Mouse (Mus musculus) ovary, adult 2 months (tissue): Measurements from ENCODE around the gene Cavin1. TPM values are rescaled to one million over a fixed set of nuclear protein-coding genes. Genes with fewer than 3 reads are reported as not detected.

Experiments used
- polyA plus RNA-seq: library from polyadenylated mRNA; depleted of rRNA; stranded (reverse); fragments of >200 nt; gene quantifications from 2 replicates; pipeline ENCODE4 v1.2.3, GENCODE M21; 2012; rRNA removed

The Cavin1 gene
- 263 and 307 TPM in 2 replicates for polyA plus RNA-seq

DNA sequence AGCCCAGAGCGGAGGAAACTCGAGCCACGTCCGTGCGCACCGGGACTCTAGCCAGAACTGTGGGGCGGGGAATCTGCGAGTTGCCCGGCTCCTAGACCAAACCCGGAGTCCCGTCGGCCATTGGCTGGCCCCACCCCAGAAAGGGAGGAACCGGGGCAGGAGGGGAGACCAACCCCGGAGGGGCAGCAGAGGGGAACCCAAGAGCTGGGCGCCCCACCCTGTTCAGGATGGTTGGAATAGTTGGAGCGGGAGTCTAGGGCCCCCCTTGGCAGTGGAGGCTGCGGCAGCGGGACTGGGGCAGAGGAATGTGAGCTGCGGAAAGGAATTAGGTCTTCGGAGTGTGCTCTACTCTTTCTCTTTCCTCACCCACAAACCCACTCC lies at the start of gene Cavin1:
TSS of gene Cavin1 (minus strand) at position 331 of the 381 bp plus-strand sequence.

DNA sequence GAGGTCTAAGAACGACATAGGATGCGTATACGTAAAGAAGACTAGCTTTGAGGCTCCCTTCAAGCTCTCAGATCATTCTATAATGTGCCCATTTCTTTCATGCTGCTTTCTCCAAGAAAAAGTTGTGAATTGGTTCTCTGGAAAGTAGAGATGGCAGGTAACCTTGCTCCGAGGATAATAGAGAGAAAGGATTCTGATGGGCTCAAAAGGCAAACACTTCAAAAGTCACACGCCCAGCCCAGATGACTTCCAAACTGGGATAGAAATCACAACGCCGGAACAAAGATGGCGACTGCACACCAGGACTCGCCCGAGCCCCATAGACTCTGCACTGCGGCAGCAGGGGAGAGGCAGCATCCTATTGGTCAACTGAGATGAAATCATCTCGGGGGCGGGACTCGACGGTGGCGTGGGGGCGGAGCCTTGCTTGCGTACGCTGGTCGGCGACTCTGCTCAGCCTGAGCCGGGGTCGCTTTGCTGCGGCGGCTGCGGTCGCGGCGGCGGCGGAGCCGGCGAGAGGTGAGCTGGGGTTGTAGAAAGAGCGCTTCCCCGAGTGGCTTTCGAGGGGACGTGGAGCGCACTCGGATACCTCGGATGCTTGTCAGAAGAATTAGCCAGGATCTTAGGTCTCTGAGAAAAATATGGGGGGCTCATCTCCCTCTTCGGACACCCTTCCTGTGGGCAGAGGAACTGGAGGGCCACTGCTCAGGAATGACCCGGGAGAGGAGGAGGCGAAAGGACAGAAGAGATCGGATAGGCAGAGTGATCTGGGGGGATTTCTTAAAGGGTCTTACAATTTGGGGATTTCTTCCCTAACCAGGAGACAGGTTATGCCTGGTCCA lies 38.6 kb upstream of the Cavin1 start, which contains the start of gene Atp6v0a1:
TSS of gene Atp6v0a1 (plus strand) at position 407 of the 842 bp plus-strand sequence.

DNA sequence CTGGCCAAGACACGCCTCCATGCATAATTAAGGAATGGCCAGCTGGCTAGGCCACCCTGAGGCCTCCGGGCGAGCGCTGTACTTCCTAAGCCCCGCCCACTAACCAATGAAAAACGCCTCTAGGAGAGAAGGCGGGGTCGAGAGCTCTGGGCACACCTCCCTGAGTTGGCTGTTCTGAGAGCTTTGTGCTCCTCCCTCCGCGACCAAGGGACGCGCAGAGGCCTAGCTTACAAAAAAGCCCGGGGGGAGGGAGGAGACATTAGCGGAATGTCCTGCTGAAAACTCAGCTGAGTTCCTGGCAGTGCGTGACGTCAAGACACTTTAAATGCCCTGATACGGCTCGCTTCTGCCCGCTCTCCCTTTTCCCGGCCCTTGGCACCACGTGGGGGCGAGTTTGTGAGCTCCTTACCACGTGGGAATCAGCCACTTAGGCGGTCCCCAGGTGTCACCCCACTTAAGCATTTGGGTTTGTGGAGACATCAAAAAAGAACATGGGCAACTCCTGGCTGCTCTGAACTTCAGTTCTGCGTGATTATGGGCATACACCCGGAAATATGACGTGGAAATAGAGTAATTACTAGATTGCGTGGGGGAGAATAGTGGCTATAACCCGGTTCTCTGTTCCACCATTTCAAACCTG lies 31.1 kb downstream of the Cavin1 start, which contains the start of gene Stat3:
TSS of gene Stat3 (minus strand) at position 29 of the 640 bp plus-strand sequence.

Other genes with a start within 250 kb of the Cavin1 start
- gene Rab5c, start 232.7 kb downstream of the Cavin1 start, polyA plus RNA-seq: 254 and 258 TPM in 2 replicates
- gene Kcnh4, start 210.9 kb downstream of the Cavin1 start, polyA plus RNA-seq: 0.28 and 0.75 TPM in 2 replicates
- 0.34 TPM in 1 of 2 replicates, not detected in the other for gene Hcrt, start 208.0 kb downstream of the Cavin1 start, polyA plus RNA-seq
- 15.8 and 19.6 TPM in 2 replicates for gene Ghdc, start 199.9 kb downstream of the Cavin1 start, polyA plus RNA-seq
- 58.2 and 62.1 TPM in 2 replicates for gene Stat5b, start 120.2 kb downstream of the Cavin1 start, polyA plus RNA-seq
- 65.0 and 74.5 TPM in 2 replicates for gene Stat5a, start 111.5 kb downstream of the Cavin1 start, polyA plus RNA-seq
- gene Stat3, start 31.3 kb downstream of the Cavin1 start, polyA plus RNA-seq: 120 and 122 TPM in 2 replicates
- 61.8 and 84.5 TPM in 2 replicates for gene Atp6v0a1, start 38.6 kb upstream of the Cavin1 start, polyA plus RNA-seq
- gene Naglu, start 99.1 kb upstream of the Cavin1 start, polyA plus RNA-seq: 124 and 125 TPM in 2 replicates
- gene Hsd17b1, start 107.5 kb upstream of the Cavin1 start, polyA plus RNA-seq: 267 and 378 TPM in 2 replicates
- 122 and 140 TPM in 2 replicates for gene Coasy, start 111.7 kb upstream of the Cavin1 start, polyA plus RNA-seq
- gene Mlx, start 116.4 kb upstream of the Cavin1 start, polyA plus RNA-seq: 23.9 and 36.2 TPM in 2 replicates
- 1.7 and 2.1 TPM in 2 replicates for gene Psmc3ip, start 124.5 kb upstream of the Cavin1 start, polyA plus RNA-seq
- 59.4 and 75.1 TPM in 2 replicates for gene Retreg3, start 149.0 kb upstream of the Cavin1 start, polyA plus RNA-seq
- 11.5 and 16.8 TPM in 2 replicates for gene Tubg1, start 149.1 kb upstream of the Cavin1 start, polyA plus RNA-seq
- gene Tubg2, start 185.0 kb upstream of the Cavin1 start, polyA plus RNA-seq: 8.2 and 11.3 TPM in 2 replicates
- gene Cntnap1, start 199.6 kb upstream of the Cavin1 start, polyA plus RNA-seq: 12.6 and 13.4 TPM in 2 replicates
- gene Plekhh3, start 200.5 kb upstream of the Cavin1 start, polyA plus RNA-seq: 89.1 and 109 TPM in 2 replicates
- gene Ccr10, start 204.6 kb upstream of the Cavin1 start, polyA plus RNA-seq: 0.78 and 0.87 TPM in 2 replicates